Mouse (Mus musculus) neural tube, embryonic 15.5 days (tissue): Measurements from ENCODE around the gene Kcnj16. TPM values are rescaled to one million over a fixed set of nuclear protein-coding genes. Genes with fewer than 3 reads are reported as not detected.

Source experiments
- ATAC-seq: fragments of 200-750 bp; cut with Nextera tagmentation; 2 replicates; pipeline ENCODE4 v1.8.0; 2017; ENCODE audit warnings: mild to moderate bottlenecking, moderate TSS enrichment, moderate library complexity; ENCODE audit not compliant: low FRiP score
- H3K27ac ChIP-seq: fragments of 300-500 bp; sonication (generic); replicated peaks from 2 replicates; pipeline ENCODE4 v1.5.1; 2015; ENCODE audit warnings: mild to moderate bottlenecking, inconsistent platforms
- H3K27me3 ChIP-seq: fragments of 300-500 bp; sonication (generic); replicated peaks from 2 replicates; pipeline ENCODE4 v1.6.1; 2015; ENCODE audit warnings: inconsistent platforms
- H3K36me3 ChIP-seq: fragments of 300-500 bp; sonication (generic); 2 replicates; pipeline ENCODE4 v1.6.1; 2015; ENCODE audit warnings: inconsistent platforms
- H3K4me1 ChIP-seq: fragments of 300-500 bp; sonication (generic); 2 replicates; pipeline ENCODE4 v1.6.1; 2015; ENCODE audit warnings: inconsistent platforms
- H3K4me2 ChIP-seq: fragments of 300-500 bp; sonication (generic); 2 replicates; pipeline ENCODE4 v1.6.1; 2015; ENCODE audit warnings: inconsistent platforms, mild to moderate bottlenecking, moderate library complexity
- H3K4me3 ChIP-seq: fragments of 300-500 bp; sonication (generic); replicated peaks from 2 replicates; pipeline ENCODE4 v1.5.1; 2015; ENCODE audit warnings: mild to moderate bottlenecking, inconsistent platforms
- H3K9ac ChIP-seq: fragments of 300-500 bp; sonication (generic); replicated peaks from 2 replicates; pipeline ENCODE4 v1.6.1; 2015; ENCODE audit warnings: mild to moderate bottlenecking, inconsistent platforms
- H3K9me3 ChIP-seq: fragments of 300-500 bp; sonication (generic); replicated peaks from 2 replicates; pipeline ENCODE4 v1.6.1; 2016; ENCODE audit warnings: inconsistent platforms
- WGBS: fragments of 180-500 bp; shearing (Covaris S2); methylation state at CpG from one replicate; pipeline ENCODE4 v1.1.7; 2015; ENCODE audit warnings: mixed read lengths; 5-methylcytosine and 5-hydroxymethylcytosine counted together
- polyA plus RNA-seq: library from polyadenylated mRNA; unstranded; fragments of >200 nt; fragmentation: Nextera tagmentation; extraction: Ambion mirVana; gene quantifications from 2 replicates; pipeline ENCODE4 v1.2.1, GENCODE M21; 2015

Kcnj16 gene
- 3.1 and 4.3 TPM in 2 replicates for polyA plus RNA-seq

DNA sequence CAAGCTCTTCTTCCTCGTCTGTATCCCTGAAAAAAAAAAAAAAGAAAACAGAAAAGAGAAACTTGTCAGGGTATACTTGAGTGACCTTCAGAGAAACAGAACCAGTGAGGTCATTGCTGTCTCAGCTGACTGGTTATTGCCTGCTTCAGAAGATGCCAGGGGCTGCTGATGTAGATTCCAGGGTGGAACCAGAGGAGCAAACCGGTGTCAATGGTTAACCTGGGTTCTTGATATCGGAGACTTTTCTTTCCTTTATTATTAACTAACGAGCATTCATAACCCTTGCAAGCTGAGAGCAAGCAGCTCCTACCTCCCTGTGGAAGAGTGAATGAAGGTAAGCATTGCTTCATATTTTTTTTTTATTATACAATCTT is at the start of gene Kcnj16:
Gene Kcnj16, plus strand, starts transcription at position 272 of the 374 bp plus-strand sequence.
- Histone ChIP-seq H3K4me3 (no peak within 1 kb of the TSS), H3K9me3 (no peaks in the 10 kb centered on the region), H3K27me3 (no peaks in the 10 kb centered on the region), H3K27ac (no peak within 1 kb of the TSS), H3K36me3 (no peaks in the 10 kb centered on the region), H3K4me1 (no peaks in the 10 kb centered on the region), H3K4me2 (no peak within 1 kb of the TSS), H3K9ac (no peak within 1 kb of the TSS)
- no peak for ATAC-seq
- WGBS = 82% methylated on average over 4 of the region's 4 CpGs

DNA sequence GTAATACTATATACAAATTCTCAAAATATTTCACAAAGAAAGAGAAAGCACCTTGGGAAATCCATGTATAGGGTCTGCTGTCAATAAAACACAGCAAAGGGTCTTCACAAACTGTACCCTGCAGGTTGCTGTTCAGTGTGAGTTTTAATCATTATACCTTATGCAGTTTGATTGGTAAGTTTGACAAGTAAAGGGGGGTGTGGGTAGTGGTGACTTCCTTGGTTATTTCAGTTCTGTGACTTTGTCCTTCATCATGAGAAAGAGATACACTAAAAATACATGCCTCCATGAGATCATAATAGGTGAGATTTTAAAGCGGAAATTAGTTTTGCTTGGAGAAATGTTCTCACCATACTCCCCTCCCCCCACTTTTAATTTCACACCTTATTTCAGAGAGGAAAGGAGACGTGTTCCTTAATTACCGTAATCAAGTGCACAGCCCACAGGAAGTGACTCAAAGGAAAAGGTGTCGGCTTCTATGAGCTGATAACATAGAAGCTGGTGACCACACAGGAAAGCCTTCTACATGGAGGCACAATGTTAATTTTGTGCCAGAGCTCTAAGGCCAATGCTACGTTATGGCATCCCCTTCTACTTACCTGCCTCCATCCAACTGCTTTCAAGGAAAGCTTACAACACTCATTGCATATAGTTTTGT is 48.9 kb upstream of the Kcnj16 start:
- no peak for ATAC-seq
- Histone ChIP-seq H3K36me3 (no peaks in the 10 kb centered on the region), H3K27me3 (no peaks in the 10 kb centered on the region), H3K4me2 (no peak overlapping the region), H3K4me1 (no peaks in the 10 kb centered on the region), H3K4me3 (no peak overlapping the region), H3K9ac (no peak overlapping the region), H3K27ac (no peak overlapping the region), H3K9me3 (no peaks in the 10 kb centered on the region)
- 83% methylated on average over 5 of the region's 5 CpGs for WGBS

DNA sequence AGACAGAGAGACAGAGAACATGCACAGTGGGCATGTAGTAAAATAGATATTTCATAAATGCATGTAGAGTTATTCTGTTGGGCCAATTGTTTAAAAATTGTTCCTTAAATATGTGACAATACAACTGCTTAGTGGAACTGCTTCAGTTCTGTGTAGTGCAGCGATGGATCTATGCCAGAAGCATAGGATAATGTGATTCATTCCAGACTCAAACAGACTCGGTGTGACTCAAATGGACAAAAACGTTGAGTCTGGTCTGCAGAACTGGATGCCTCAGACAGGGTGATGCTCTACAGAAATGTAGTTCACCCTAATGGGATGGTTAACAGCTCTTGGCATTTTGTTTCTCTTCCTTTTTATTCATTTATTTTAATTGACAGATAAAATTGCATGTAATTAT is 32.1 kb upstream of the Kcnj16 start:
- 82% methylated on average over 3 of the region's 3 CpGs for WGBS
- no peaks in the 10 kb centered on the region for H3K27me3 ChIP-seq
- H3K9ac ChIP-seq = no peak overlapping the region
- no peak overlapping the region for H3K27ac ChIP-seq
- no peak overlapping the region for H3K4me3 ChIP-seq
- H3K4me1 ChIP-seq = no peaks in the 10 kb centered on the region
- H3K4me2 ChIP-seq = no peak overlapping the region
- ATAC-seq = no peak
- H3K36me3 ChIP-seq = no peaks in the 10 kb centered on the region
- no peaks in the 10 kb centered on the region for H3K9me3 ChIP-seq

DNA sequence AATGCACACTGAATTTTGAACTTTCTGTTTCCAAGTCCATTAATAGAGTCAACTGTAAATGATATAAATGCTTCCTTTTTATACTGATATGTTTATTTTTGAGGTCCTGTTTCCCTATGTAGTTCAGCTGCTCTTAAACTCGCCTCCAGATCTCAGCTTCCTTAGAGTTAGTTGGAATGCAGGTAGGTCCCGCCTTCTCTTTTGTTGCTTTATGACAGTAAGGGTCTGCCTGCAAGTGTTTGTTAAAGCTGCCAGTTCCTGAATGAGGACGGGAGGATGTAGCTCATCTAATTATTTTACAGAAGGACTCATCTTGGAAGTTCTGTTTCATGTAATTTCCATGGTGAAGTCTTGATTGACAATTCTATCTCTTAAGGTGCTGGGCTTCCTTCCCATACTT is 25.6 kb upstream of the Kcnj16 start:
- no peak for ATAC-seq
- Histone ChIP-seq H3K4me1 (no peaks in the 10 kb centered on the region), H3K4me2 (no peak overlapping the region)

DNA sequence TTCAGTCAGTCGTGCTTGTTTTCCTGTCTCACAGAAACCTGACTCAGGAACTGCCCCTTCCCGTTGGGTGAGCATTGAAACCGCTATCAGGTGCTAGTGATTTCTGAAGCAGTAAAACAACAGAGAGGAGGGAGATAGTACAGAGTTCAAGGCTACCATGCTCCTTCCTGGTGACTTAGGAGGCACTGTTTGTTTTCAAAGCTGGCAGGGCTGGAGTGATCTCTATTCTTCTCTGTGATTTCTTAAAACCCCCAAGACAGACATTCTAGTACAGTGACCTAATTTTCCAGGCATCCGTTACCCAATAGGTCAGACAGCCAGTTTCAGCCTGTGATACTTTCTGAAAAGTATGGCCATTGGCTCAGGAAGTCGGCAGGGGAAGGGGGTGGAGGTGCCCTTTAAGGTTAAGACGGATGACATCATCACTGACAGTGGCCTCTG is 25.1 kb upstream of the Kcnj16 start:
- Histone ChIP-seq H3K9me3 (no peaks in the 10 kb centered on the region), H3K4me1 (no peaks in the 10 kb centered on the region), H3K4me3 (no peak overlapping the region), H3K27ac (no peak overlapping the region), H3K36me3 (no peaks in the 10 kb centered on the region), H3K4me2 (no peak overlapping the region), H3K27me3 (no peaks in the 10 kb centered on the region), H3K9ac (no peak overlapping the region)
- WGBS = 34% methylated on average over 6 of the region's 6 CpGs
- no peak for ATAC-seq

More for the DNA sequence above, 25.6 kb upstream of the Kcnj16 start:
- Histone ChIP-seq H3K4me3 (no peak overlapping the region), H3K9ac (no peak overlapping the region), H3K27me3 (no peaks in the 10 kb centered on the region), H3K36me3 (no peaks in the 10 kb centered on the region), H3K27ac (no peak overlapping the region), H3K9me3 (no peaks in the 10 kb centered on the region)
- 9% methylated on average over 3 of the region's 3 CpGs for whole genome bisulfite sequencing

DNA sequence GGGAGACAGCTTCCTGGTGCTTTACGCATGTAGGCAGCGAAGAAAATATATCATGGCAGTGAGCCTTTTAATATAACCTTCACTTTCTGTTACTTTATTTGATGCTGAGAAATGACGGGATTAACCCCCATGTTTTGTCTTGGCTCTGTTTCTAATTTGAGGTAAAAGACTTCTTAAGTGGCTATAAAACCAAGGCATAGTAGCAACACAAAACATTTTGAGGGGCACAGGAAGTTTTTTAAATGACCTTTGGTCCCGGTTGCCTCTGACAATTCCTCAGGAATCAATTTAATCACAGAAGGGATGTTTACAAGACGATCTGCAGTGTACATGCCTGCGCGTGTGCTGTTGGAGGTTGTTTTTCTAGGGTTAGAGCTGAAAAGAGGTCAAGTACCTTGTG is 11.2 kb upstream of the Kcnj16 start:
- H3K27ac ChIP-seq = no peak overlapping the region
- H3K4me3 ChIP-seq = no peak overlapping the region
- H3K27me3 ChIP-seq = no peaks in the 10 kb centered on the region
- no peaks in the 10 kb centered on the region for H3K4me1 ChIP-seq
- H3K9me3 ChIP-seq = no peaks in the 10 kb centered on the region
- no peaks in the 10 kb centered on the region for H3K36me3 ChIP-seq
- ATAC-seq = no peak
- no peak overlapping the region for H3K4me2 ChIP-seq
- H3K9ac ChIP-seq = no peak overlapping the region
- 59% methylated on average over 7 of the region's 7 CpGs for WGBS

DNA sequence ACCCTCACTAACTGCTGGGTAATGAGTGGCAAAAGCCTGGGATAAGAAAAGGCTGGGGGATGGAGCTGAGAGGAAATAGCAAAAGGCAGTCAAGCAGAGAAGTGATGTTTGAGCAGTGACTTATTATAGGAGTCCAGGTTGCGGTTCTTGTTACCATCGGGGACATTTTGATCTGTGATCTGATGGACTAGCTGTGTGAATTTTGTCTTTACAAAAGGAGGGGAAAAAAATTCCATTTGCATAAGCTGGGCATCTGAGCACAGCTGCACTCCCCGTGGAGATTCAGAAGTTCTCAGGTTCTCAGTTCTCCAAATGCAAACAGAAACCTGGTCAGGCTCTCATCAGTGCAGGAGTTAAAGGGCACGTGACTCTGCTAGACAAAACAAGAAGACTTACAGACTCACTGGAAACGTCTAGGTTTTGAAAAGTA is 6.2 kb upstream of the Kcnj16 start:
- 47% methylated on average over 5 of the region's 5 CpGs for WGBS
- Histone ChIP-seq H3K9ac (no peak overlapping the region), H3K27me3 (no peaks in the 10 kb centered on the region), H3K36me3 (no peaks in the 10 kb centered on the region), H3K9me3 (no peaks in the 10 kb centered on the region), H3K4me2 (no peak overlapping the region), H3K27ac (no peak overlapping the region), H3K4me1 (no peaks in the 10 kb centered on the region), H3K4me3 (no peak overlapping the region)
- ATAC-seq = no peak

DNA sequence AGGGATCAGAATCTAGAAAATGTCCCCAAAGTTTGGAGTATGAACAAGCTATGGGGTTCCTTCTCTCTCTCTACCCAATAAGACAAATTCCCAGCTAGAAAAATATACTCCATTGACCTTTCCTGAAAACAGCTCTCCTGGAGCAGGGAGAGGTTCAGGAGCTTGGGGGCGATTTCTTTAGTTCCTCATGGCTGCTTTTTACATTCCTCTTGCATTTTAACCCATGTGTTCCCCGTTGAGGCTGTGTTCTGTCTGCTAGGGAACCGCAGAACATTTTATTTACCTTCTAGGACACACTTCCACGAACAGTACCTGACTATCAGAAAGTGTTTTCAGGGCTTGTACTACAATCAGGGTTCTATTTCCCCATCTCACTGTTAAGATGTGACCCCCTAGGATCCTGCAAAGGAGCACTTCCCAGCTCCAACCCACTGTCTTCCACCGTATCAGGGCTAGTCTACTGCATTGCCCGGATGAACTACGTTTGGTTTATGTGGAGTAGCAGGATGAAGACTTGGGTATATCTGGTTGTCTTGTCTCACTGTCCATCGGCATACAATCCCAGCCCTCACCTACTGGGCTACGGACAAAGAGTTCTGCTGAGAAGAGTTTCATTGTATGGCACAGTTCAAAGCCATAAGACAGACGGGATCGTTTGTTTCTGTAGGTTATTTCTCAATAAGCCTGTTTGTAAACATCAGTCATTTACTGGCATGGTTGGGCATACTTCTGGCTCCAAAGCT is 643 bp upstream of the Kcnj16 start:
- H3K9ac ChIP-seq = no peak overlapping the region
- no peak overlapping the region for H3K4me3 ChIP-seq
- no peaks in the 10 kb centered on the region for H3K9me3 ChIP-seq
- H3K4me2 ChIP-seq = no peak overlapping the region
- WGBS = 77% methylated on average over 11 of the region's 11 CpGs
- H3K4me1 ChIP-seq = no peaks in the 10 kb centered on the region
- no peaks in the 10 kb centered on the region for H3K27me3 ChIP-seq
- no peak overlapping the region for H3K27ac ChIP-seq
- no peaks in the 10 kb centered on the region for H3K36me3 ChIP-seq
- ATAC-seq = no peak

DNA sequence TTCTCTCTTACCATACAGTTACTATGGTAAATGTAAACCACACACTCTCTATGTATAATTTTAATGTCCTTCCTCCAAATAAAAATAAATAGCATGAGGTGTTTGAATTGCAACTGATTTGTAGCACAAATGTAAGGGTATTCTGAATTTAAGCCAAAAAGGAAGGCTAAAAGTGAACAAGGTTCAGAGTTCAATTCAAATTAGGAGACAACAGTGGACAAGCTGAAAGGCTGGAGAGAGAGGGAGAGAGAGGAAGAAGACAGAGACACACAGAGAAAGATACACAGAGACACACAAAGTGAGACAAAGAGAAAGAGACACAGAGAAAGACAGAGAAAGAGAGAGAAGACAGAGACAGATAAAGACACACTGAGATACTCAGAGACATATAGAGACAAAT is 1.1 kb downstream of the Kcnj16 start:
- Histone ChIP-seq H3K4me3 (no peak overlapping the region), H3K4me2 (no peak overlapping the region), H3K9me3 (no peaks in the 10 kb centered on the region), H3K9ac (no peak overlapping the region), H3K4me1 (no peaks in the 10 kb centered on the region), H3K27ac (no peak overlapping the region), H3K27me3 (no peaks in the 10 kb centered on the region), H3K36me3 (no peaks in the 10 kb centered on the region)
- ATAC-seq = no peak

DNA sequence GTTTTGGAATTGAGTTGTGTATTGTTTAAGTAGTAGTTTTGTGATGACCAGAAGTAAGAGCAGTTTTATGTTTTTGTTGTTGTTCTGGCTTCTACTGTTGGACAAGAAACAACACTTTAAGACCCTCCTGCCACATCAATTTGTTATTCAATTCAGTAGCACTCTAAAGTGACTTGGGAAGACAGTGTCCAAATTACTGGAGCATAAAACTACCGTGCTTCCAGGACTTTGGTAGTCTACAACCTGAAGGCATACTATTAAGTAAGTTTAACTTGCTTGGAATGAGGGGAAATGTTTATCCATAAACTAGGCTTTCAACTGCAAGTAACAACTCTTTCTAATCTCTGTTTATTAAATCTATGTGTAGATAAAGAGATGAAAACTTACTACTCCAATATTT is 17.7 kb downstream of the Kcnj16 start:
- Histone ChIP-seq H3K4me3 (no peak overlapping the region), H3K36me3 (no peaks in the 10 kb centered on the region), H3K4me2 (no peak overlapping the region), H3K9me3 (no peaks in the 10 kb centered on the region), H3K27ac (no peak overlapping the region), H3K9ac (no peak overlapping the region), H3K27me3 (no peaks in the 10 kb centered on the region), H3K4me1 (no peaks in the 10 kb centered on the region)
- WGBS = 65% methylated on average over 1 of the region's 1 CpGs
- no peak for ATAC-seq

DNA sequence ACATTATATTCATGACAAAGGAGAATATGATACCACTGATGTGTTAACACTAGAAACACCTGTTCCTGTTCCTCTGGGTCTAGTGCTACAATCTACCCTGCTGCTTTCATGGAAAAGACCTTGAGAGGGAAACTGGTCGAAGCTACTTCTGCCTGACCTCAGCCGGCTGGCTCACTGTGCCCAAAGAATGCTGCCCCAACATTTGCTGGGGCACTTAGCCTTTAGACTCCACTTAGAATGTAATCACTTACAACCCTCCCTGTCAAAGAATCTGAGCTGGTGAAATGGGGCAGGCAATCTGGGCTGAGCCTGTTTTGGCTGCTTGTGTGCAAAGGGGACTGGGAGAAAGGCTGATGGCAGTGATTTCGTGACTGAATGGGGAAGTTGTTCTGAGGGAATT is 18.1 kb downstream of the Kcnj16 start:
- Histone ChIP-seq H3K9ac (no peak overlapping the region), H3K9me3 (no peaks in the 10 kb centered on the region), H3K36me3 (no peaks in the 10 kb centered on the region), H3K27ac (no peak overlapping the region), H3K4me3 (no peak overlapping the region), H3K27me3 (no peaks in the 10 kb centered on the region), H3K4me1 (no peaks in the 10 kb centered on the region), H3K4me2 (no peak overlapping the region)
- ATAC-seq = no peak
- WGBS = 39% methylated on average over 3 of the region's 3 CpGs

DNA sequence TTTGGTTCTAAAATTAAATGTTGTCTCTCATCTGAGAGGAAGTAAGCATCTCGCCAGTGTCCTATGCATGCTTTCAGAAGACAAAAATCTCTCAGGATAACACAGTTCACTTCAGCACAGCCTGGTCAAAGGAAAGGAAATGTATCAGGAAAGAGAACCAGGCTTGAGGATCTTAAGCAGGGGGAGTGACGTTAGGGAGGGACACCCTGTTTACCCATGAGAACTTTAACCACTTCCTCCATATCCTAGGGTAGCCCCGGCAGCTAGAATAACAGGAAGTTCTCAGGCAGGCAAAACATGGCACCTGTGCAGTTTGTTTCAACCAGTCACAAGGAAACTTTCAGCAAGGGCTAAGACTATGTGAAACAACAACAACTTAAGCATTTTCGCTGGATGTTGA is 25.8 kb downstream of the Kcnj16 start:
- H3K4me3 ChIP-seq = no peak overlapping the region
- H3K27me3 ChIP-seq = no peaks in the 10 kb centered on the region
- no peak overlapping the region for H3K27ac ChIP-seq
- no peaks in the 10 kb centered on the region for H3K4me1 ChIP-seq
- H3K9me3 ChIP-seq = no peaks in the 10 kb centered on the region
- H3K4me2 ChIP-seq = no peak overlapping the region
- H3K9ac ChIP-seq = no peak overlapping the region
- no peak for ATAC-seq
- 78% methylated on average over 4 of the region's 4 CpGs for WGBS
- H3K36me3 ChIP-seq = no peaks in the 10 kb centered on the region
